Mouse (Mus musculus): ENCODE measurements around the gene Frat1.

The Frat1 gene

GRCm38 (mm10) chr19:41816410-41816809 is 13.4 kb upstream of the Frat1 start:
- DNase-seq (ENCODE audit: low read depth, low spot score): no peak

GRCm38 (mm10) chr19:41816915-41817314 is 12.9 kb upstream of the Frat1 start:
- no peak for DNase-seq (ENCODE audit: low read depth, low spot score)

- no peak for DNase-seq (ENCODE audit: low read depth, low spot score)
Observed at GRCm38 (mm10) chr19:41817325-41817724, 12.4 kb upstream of the Frat1 start.

GRCm38 (mm10) chr19:41818749-41819148 is 11.0 kb upstream of the Frat1 start:
- DNase-seq (ENCODE audit: low read depth, low spot score): no peak

- DNase-seq (ENCODE audit: low read depth, low spot score): no peak
Observed at GRCm38 (mm10) chr19:41821436-41821835, 8.3 kb upstream of the Frat1 start.

- DNase-seq (ENCODE audit: low read depth, low spot score): no peak
Observed at GRCm38 (mm10) chr19:41822589-41822988, 7.2 kb upstream of the Frat1 start.

GRCm38 (mm10) chr19:41824950-41825349 is 4.8 kb upstream of the Frat1 start:
- DNase-seq (ENCODE audit: low read depth, low spot score): no peak

- no peak for DNase-seq (ENCODE audit: low read depth, low spot score)
Observed at GRCm38 (mm10) chr19:41826529-41826928, 3.2 kb upstream of the Frat1 start.

GRCm38 (mm10) chr19:41828941-41829340 is 829 bp upstream of the Frat1 start:
- DNase-seq (ENCODE audit: low read depth, low spot score): no peak

GRCm38 (mm10) chr19:41830106-41831031 is 599 bp downstream of the Frat1 start:
- DNase-seq (ENCODE audit: low read depth, low spot score): no peak

GRCm38 (mm10) chr19:41831101-41831570 is 1.4 kb downstream of the Frat1 start:
- DNase-seq (ENCODE audit: low read depth, low spot score): no peak

- no peak for DNase-seq (ENCODE audit: low read depth, low spot score)
Observed at GRCm38 (mm10) chr19:41831718-41832391, 2.1 kb downstream of the Frat1 start.

GRCm38 (mm10) chr19:41832501-41833201 is 2.9 kb downstream of the Frat1 start:
- no peak for DNase-seq (ENCODE audit: low read depth, low spot score)

GRCm38 (mm10) chr19:41835407-41835806 is 5.6 kb downstream of the Frat1 start:
- no peak for DNase-seq (ENCODE audit: low read depth, low spot score)

GRCm38 (mm10) chr19:41835816-41836215 is 6.0 kb downstream of the Frat1 start:
- DNase-seq (ENCODE audit: low read depth, low spot score): no peak

GRCm38 (mm10) chr19:41836719-41837118 is 6.9 kb downstream of the Frat1 start:
- no peak for DNase-seq (ENCODE audit: low read depth, low spot score)

- DNase-seq (ENCODE audit: low read depth, low spot score): no peak
Observed at GRCm38 (mm10) chr19:41837194-41837916, 7.6 kb downstream of the Frat1 start.

- DNase-seq (ENCODE audit: low read depth, low spot score): no peak
Observed at GRCm38 (mm10) chr19:41837917-41838261, 8.1 kb downstream of the Frat1 start.

GRCm38 (mm10) chr19:41838808-41839207 is 9.0 kb downstream of the Frat1 start:
- no peak for DNase-seq (ENCODE audit: low read depth, low spot score)

GRCm38 (mm10) chr19:41839685-41840084 is 9.9 kb downstream of the Frat1 start:
- DNase-seq (ENCODE audit: low read depth, low spot score): no peak

GRCm38 (mm10) chr19:41841105-41841750 is 11.5 kb downstream of the Frat1 start:
- DNase-seq (ENCODE audit: low read depth, low spot score): no peak
